Mouse (Mus musculus): ENCODE data around the gene Oas3.

Oas3 gene

DNA sequence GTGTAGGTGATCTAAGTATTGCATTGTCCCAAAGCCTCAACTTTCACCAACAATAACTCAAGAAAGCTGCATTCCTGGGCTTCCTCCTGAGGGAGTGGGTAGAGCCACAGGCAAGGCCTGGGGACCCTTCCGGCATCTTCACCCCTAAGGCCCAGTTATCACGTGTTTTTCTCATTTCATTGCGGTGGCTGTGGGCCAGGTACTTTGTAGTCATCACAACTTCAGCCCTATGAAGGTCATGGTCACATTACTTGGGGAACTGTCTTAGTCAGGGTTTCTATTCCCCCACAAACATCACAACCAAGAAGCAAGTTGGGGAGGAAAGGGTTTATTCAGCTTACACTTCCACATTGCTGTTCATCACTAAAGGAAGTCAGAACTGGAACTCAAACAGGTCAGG lies 24.7 kb downstream of the Oas3 start:
- no peak for DNase-seq (ENCODE audit: low spot score)

DNA sequence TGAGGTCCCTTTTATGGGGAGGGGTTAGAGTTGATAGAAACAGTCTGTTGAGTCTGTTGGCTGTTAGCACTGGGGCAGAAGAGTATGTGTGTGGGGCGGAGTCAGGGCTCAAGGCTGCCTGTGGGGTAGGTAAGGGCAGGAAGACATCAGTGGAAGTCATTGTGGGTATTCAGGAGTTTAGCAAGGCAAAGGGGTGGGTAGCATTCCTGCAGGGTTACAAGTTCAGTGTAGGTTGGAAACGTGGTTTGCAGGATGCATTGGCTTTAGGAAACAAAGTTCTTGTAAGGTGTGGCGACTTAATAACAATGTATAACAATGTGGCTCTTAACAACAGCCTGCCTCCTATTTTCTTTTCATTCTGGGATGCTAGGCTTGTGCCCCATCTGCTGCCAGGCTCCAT lies 26.3 kb downstream of the Oas3 start:
- DNase-seq (ENCODE audit: low spot score): no peak

DNA sequence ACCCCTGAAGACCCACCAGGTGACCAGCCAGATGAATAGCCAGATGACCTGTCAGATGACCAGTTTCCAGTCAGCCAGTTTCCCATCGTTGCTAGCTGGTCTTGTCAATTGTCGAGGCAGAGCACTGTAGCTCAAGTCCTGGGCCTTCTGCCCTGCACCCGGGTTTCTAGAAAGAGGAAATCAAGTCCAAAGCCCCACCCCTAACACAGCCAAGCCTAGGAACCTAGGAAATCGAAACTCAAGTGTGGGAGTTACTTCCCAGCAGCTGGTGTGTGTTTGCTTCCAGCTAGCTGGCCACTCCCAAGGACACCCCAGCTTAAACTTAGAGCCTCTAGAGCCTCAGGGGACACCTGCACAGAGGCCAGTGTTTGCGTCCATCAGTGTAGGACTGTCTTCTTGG lies 27.8 kb downstream of the Oas3 start, which contains the start of gene Oas2:
Gene Oas2, minus strand, starts transcription at position 166 of the 400 bp plus-strand sequence.
- DNase-seq (ENCODE audit: low spot score): no peak

DNA sequence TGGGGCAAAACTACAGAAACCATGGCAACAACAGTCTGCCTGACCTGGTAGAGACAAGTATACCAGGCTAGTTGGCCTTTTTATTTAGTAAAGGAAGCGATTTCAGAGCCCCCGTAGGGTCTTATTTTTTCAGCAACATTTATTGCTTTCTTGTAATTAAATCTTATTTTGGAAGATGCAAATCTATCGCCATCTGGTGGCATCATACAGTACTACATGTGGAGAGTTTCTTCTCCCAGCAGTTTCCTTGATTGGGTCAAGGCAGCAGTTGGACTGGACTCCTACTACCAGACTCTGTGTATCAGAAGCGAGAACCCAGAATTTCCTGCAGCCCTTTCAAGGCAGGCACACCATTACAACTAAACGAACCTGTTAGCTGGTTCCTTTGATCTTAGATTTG lies 31.0 kb downstream of the Oas3 start:
- DNase-seq (ENCODE audit: low spot score): peak; percentile 33

DNA sequence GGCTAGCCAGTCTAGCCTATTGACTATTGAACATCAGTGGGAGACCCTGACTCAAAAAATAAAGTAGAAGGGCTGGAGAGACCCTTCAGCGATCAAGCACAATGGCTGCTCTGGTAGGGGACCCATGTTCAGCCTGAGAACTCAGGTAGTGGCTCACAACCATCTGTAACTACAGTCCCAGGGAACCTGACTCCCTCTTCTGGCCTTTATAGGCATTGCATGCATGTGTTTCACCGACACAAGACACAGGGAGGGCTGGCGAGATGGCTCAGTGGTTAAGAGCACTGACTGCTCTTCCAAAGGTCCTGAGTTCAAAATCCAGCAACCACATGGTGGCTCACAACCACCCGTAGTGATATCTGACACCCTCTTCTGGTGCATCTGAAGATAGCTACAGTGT lies 35.3 kb downstream of the Oas3 start:
- no peak for DNase-seq (ENCODE audit: low spot score)

DNA sequence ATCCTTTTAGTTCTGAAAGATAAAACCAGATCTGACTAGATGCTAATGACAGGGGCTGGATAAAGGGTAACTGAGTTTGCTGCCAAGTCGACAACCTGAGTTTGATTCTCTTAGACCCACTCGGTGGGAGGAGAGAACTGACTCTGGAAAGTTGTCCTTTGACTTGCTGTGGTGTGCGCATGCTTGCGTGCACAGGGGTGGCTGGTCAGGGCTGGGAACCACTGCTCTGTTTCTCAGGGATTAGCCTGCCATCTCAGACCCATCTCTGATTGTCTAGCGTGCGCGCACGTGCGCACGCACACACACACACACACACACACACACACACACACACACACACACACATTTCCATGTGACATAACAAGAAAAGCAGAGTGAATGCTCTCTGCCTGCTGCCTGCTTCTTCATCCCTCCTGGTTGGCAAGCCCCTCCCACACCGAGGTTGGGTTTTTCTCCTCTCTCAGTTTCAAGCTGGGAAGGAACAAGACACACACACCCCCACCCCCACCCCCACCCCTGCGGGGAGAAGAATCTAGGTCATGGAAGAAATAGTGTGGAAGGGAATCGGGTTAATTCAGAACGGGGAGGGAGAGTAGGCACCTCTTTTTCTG lies 43.0 kb downstream of the Oas3 start:
- no peak for DNase-seq (ENCODE audit: low spot score)

DNA sequence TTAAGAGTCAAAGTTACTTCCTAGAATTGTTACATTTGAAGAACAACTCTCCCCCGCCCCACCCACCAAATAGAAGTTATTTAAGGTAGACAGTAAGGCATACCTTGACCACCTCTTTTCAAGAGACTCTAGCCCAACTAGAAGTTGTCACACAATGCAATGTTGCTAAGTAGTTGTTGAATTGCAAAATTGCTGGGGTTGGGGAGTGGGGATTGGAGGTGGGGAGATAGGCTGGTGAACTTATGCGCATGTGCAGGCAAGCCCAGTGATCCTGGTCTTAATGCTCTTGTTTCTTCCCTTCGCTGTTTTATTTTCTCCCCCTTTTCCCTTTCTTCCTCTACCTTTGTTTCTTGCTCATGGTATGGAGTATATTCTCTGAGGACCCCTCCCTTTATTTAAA lies 43.8 kb downstream of the Oas3 start:
- DNase-seq (ENCODE audit: low spot score): no peak

DNA sequence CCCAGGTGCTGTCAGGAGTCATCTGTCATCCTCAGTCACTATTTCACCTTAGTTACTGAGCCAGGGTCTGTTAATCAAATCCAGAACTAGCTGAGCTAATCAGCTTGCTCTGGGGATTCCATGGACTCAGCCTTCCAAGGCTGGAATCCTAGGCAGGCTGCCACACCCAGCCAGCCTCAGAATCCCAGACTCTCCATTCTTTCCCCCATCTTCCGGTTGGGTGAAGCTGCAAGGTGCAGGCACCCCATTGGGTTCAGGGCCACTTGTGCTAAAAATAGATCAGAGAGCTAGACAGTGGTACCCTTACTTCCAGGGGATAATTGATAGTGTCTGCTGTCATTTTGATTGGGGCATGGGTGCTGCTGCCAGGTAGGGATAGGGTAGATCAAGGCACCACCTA lies 44.7 kb downstream of the Oas3 start:
- no peak for DNase-seq (ENCODE audit: low spot score)

DNA sequence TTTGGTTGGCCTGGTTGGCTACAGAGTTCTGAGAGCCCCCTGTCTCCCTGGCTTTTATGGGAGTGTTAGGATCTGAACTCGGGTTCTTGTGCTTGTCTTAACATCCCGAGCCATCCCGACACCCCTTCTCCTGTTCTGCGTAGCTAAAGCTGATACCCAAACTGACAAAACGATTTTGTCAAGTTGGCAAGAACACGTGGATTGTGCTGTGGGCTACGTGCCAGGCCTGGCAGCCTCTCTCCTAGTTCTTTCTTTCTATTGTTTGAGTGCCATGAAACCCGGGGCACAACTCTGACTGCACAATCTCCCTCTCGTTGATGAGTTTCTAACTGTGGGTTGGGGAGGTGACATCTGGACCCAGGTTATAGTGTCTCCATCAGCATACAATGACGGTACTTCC lies 48.1 kb downstream of the Oas3 start:
- DNase-seq (ENCODE audit: low spot score): no peak

DNA sequence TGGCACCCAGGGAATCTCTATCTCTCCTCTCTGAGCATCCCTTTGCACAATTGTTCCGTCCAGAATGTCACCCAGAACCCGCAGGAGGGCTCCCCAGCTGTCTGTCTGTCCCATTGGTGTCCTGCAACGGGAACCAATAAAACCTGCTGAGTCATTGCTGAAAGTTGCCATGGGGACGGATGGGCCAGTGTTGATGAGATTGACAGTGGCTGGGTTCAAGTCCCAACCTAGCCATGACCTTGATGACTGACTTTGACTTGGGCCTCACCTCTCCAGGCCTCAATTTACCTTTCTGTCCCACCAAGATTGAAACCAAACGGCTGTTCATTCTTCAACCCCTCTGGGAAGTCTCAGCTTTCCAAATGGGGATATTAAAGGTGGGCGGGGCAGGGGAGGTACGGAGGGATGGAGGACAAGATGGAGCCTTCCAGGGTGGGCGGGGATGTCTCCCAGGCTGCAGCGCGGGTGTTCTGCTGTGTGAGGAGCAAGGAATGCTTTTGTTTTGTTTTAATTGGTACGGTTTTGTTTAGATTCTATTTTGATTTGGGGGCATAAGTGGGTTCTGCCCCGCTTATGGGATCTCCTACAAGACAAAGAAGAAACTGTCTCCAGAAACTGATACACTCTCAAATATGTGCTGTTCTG lies 51.5 kb downstream of the Oas3 start:
- no peak for DNase-seq (ENCODE audit: low spot score)

DNA sequence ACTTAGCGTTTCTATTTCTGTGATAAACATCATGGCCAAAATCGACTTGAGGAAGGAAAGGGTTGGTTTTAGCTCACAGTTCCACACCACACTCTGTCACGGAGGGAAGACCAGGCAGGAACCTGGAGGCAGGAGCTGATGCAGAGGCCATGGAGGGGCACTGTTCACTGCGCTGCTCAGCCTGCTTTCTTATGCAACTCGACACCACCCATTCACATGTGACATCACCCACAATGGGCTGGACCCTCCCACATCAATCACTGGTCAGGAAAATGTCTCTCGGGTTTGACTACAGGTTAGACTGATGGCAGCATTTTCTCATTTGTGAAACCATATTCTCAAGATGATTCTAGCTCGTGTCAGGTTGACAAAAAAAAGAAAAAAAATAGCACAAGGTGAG lies 56.5 kb downstream of the Oas3 start:
- DNase-seq (ENCODE audit: low spot score): no peak

DNA sequence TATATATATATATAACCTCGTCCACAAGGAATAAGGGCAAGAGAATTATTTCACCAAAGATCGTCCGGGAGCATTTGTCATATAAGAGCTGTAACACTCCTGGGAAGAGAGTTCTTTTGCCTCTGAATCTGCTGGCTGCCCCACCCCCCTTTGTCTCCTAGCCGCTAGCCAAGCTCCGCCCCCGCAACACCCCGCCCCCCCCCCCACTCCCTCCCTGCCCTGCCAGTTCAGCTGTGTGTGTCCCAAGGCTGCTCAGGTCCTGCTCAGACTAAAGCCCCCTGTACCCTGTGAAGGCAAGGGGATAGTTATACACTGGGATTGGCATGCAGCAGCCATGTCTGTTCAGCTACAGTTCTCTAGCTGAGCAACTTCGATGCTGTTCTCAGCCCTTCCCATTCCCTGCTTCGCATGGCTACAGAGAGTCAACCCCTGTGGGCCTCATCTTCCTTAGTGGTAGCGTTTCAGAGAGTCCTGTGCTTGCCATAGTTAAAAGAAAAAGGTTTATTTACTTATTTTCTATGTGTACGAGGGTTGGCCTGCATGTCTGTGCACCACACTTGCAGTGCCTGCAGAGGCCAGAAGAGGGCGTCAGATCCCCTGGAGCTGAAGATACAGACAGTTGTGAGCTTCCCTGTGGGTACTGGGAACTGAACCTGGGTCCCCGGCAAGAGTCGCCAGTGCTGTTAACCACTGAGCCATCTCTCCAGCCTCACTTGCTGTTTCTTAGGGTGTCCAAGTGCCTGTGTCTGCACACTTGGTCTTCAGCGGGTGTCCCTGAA lies 58.7 kb downstream of the Oas3 start:
- peak; percentile 64 for DNase-seq (ENCODE audit: low spot score)

DNA sequence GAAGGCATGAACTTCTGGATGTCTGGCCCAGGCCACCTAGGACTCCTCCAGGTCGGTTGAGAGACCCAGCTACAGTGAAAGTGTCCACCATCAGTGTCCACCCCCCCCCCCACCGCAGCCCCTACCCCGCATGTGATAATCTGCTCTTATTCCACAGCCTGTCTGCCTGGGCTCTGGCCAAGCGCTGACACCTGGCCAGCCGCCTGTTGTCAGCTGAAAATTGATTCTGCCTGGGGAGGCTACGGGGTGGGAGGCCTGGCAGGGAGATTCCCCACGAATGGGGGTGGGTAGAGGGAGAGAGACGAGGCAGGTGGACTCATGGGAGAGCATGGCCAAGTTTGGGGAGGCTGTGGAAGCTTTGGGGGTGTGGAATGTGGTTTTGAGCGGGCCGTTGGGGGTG lies 60.3 kb downstream of the Oas3 start:
- DNase-seq (ENCODE audit: low spot score): no peak

DNA sequence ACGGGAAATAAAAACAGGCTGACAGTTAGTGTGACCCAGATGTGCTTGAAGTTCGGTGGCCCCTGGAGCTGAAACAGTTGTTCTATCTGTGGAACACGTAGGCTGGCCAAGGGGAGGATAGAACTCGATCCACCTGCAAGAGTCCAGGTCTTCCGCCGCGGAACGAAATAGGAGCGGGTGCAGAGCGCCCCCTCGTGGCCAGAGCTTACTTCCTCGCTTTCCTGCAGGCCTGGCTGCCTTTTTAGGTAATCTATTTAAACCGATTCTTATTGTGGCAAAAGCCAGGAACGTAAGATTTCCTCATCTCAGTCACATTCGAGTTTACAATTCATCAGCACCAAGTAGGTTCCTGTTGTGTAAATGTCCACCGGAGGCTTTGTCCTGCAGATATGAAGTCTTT lies 63.1 kb downstream of the Oas3 start:
- peak; percentile 76 for DNase-seq (ENCODE audit: low spot score)

DNA sequence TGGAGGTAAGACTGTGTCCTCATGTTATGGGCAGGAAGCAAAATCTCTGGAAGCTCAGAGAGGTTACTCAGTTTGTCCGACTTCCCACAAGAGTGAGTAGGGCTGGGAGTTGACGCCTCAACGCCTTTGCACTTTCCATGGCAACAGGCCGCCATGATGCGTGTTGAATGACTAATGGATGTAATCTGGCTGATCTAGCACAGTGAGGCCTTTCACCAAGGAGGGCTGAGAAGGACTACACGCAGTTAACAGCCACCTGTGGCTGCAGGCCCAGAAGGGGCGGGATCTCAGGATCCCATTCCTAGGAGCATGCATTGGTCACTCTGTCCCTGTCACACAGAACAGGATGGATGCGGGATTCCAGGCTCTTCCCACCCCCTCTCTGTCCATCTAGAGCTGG lies 64.7 kb downstream of the Oas3 start:
- DNase-seq (ENCODE audit: low spot score): no peak

DNA sequence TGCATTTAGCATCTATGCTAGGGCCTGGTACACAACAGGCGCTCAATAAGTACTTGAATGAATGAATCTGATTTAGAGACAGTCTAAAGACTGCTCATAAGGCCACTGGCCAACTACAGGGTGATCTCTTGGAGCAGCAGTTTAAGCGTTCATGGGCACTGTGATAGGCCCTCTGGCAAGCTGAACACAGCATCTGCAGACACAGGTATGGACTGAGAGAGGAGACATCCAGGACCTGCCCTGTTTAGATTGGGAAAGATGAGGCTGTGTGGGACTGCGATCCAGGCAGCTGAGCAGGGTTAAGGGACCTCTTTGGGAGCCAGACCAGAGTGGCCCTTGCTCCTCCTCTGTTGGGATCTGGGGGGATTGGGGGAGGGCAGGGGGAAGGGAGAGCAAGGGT lies 65.6 kb downstream of the Oas3 start, which contains the start of gene Dtx1:
Gene Dtx1, minus strand, starts transcription at position 101 of the 400 bp plus-strand sequence.
- DNase-seq (ENCODE audit: low spot score): no peak

DNA sequence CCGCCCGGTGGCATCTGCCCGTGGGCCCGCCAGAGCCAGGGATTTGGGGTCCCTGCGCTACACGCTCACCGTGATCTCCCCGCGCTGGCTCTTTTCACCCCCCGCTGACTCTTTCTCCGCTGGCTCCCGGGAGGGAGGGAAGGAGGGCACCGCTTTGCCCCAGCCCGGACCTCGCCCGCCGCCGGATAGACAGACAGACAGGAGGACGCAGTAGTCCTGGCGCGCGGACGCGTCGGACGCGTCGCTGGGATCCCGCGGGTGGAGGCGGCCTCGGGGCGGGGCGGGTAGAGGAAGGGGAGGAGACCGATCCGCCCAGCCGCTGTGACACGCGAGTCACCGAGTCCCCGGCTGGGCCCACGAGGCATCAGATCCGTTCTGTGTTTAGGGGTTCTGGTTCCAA lies 66.0 kb downstream of the Oas3 start:
- peak; percentile 52 for DNase-seq (ENCODE audit: low spot score)

DNA sequence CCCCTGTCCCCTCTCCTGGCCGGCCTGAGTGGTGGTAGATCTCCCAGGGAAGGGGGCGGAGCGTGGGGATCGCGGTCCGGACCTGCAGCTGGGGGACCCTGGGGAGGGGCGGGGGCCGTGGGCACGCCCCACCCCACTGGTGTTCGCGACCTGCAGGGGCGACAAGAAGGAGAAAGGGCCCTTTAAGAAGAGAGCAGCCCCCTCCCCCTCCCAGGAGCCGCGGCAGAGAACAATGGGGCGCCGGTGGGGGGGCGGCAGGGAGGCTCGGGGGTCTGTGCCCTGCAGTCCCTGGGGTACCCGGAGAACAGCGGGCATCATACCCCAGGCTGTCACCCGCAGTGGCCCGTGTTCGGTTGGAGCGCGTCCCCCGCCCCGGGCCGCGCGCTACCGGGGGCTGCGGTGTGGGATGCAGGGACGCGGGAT lies 66.6 kb downstream of the Oas3 start:
- DNase-seq (ENCODE audit: low spot score): no peak

DNA sequence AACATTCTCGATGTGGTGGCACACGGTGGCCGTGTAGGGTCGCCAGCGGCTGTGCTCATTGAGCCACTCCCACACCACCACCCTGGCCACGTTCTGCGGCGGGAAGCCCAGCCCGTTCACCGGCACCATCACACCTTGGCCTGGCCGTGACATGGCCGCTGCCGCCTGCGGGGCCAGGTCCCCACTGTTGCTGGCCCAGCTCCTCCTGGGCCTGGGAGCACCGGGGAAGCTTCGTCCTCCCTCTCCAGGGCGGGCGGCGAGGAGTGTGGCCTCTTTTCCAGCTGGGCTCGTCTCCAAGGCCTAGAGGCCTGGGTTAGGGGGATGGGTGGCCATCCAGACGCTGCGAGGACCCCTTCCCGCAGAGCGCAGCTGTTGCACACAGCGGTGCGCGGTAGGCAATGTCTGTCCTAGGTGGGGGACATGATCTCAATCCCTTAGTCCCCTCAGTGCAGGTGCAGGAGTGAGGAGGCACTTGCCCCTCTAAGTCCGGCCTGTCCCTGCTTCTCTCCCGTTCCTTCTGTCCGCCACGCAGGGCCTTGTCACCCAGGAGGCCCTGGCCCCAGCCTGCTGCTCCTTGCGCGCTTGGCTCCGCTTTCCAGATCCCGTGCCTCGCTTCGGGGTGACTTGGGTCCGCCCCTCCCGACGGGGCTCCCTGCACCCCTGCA lies 67.2 kb downstream of the Oas3 start:
- no peak for DNase-seq (ENCODE audit: low spot score)

DNA sequence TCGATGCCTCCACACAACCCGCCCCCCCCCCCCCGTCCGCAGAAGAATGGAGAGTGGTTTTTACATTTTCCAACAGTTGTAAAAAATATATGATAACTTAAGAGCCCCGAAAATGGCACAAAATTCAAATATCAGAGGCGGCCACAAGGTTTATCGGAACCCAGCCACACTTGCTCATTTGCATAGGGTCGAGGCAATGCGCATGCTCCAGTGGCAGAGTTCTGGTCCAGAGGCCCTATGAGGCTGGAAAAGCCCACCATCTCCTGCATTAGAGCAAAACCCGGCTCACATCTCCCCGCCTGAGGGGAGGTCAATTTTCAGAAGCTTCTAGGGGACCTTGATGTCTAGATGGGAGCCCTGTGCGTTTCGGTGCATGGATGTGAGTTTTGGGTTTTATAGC lies 70.5 kb downstream of the Oas3 start:
- DNase-seq (ENCODE audit: low spot score): no peak

DNA sequence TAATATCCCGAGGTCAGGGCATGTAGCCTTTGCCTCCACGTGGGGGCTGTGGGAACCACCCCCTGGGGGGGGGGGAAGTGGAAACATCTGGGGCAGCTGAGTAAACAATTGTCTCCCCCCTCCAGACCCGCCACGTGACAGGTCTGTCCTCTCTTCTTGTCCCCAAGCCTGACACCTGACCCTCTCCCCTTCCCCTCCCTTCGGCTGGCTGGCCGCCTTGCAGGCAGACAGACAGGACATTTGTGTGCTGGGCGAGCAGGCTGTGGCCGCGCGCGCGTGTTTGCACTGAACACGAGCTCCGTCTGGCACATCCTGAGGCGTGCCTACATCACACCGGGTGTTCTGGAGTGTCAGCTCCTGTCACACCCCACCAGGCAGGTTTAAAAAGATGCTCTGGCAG lies 70.9 kb downstream of the Oas3 start:
- peak; percentile 42 for DNase-seq (ENCODE audit: low spot score)

DNA sequence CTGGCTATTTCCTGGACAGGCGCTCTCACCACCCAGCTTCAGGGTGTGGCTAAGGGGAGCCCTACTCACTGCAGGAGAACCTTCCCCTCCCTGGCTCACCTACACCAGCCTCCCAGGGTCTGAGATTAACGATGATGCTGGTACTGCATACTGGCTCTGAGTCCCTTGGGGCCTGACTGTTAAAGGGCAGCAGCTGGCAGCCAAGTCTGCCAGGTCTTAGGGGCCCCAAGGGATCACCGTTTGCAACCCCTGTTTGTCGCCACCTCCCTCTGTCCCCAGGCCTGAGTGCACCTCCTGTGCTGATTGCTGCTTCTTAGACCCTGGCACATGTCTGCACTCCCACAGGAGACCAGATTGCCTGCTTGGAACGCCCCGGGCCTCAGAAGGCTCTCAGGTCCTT lies 73.0 kb downstream of the Oas3 start:
- DNase-seq (ENCODE audit: low spot score): no peak

DNA sequence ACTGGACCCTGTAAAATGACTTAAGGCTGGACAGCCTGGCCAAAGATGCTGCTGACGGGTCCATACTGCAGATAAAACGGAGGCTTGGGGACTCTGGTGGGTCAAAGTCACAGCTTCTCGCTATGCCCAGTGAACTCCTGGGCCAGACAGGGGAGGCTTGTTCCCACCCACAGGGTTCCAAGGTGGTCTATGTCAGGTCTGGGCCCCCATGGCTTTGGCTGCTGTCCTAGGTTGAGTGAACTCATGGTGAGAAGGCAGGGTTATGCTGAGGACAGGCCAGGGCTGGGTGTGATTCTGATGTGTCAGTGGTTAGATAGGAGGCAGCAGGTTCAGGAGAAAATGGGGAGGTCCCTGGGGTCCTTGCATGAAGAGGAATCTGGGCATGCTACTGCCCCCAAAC lies 73.8 kb downstream of the Oas3 start:
- DNase-seq (ENCODE audit: low spot score): no peak

All from testis, postnatal 14 days (tissue).